Mouse (Mus musculus): Measurements from ENCODE around the gene Uchl4.

Gene Uchl4

DNA sequence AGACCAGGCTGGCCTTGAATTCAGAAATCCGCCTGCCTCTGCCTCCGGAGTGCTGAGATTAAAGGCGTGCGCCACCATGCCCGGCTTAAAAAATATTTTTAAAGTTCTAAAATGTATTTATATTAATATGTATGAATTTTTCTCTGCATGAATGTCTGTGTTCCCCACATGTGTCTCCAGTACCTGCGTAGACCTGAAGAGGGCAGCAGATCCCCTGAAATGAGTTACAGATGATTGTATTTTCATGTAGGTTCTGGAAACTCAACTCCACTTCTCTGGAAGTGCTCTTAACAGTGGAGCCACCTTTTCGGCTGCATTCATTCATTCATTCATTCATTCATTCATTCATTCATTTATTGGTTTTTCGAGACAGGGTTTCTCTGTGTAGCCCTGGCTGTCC lies 42.7 kb downstream of the Uchl4 start:
- peak; percentile 24 to 41 for DNase-seq

- no peak for DNase-seq
These were observed 43.8 kb downstream of the Uchl4 start for GRCm38 (mm10) chr9:64278665-64279310.

- DNase-seq = peak; percentile 89 to 92
These were observed 46.2 kb downstream of the Uchl4 start, which contains the start of gene Tipin for GRCm38 (mm10) chr9:64281105-64281780. TSS of gene Tipin (plus strand) at chr9:64281581.

DNA sequence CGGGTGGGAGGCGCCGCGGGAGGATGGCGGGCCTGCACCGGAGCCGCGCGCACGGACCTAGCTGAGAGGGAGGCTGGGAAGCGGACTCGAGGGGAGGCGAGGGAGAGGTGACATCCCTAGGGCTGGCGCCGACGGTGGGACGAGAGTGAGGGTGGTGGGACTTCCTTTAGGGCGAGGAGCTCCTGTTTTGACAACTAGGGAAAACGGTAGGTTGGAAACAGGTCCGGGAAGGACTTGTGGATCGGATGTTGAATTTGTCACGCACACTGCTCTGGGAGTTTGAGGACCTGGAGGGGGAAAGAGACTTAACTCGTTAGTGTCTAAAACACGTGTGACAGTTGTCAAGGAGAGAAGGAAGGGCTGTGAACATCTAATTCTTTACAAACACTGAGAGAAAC lies 46.8 kb downstream of the Uchl4 start:
- DNase-seq = no peak

DNA sequence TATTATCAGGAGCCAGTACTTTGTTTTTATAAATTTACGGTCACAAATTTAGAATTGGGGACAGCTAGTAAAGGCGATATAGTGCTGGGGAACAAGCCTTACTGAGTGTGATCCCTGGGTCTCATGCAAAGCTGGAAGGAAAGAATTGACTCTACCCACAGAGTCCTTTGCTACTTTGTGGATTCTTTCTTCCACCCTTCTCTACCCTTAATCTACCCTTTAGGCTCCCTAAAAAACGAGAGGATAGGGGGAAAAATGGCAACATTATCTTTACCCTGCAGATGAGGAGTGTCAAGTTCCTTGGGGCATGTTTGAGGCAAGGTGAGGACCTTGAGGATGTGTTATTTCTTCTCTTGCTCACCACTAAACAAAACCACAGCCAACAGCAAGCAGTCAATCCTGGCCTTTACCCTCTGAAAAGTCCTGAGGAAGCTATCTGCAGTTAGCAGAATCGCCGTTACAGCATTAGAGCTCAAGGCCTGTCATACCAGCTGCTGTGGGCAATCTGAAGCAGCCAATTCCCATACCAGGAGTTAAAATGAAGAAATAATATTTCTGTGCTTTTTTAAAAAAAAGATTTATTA lies 47.5 kb downstream of the Uchl4 start:
- no peak for DNase-seq

Data from thymus, adult 18-20 months (tissue).